Mouse (Mus musculus) kidney, embryonic 16.5 days (tissue): ENCODE results near the gene Hspe1. TPM values are rescaled to one million over a fixed set of nuclear protein-coding genes. Genes with fewer than 3 reads are reported as not detected.
"Not testable (repeated sequence)": the region's sequence is repeated elsewhere in the genome, so short reads cannot be mapped to it uniquely, and the experiment has no call there.

Experiments used
- ATAC-seq: fragments of 200-750 bp; cut with Nextera tagmentation; 2 replicates; pipeline ENCODE4 v1.8.0; 2017; ENCODE audit warnings: moderate TSS enrichment; ENCODE audit not compliant: low FRiP score, low TSS enrichment
- H3K27ac ChIP-seq: fragments of 300-500 bp; sonication (generic); 2 replicates; pipeline ENCODE4 v1.5.1; 2014; ENCODE audit warnings: low read length
- H3K27me3 ChIP-seq: fragments of 300-500 bp; sonication (generic); 2 replicates; pipeline ENCODE4 v1.6.1; 2014; ENCODE audit warnings: low read length, control low read depth, mixed read lengths; ENCODE audit not compliant: insufficient read depth
- H3K36me3 ChIP-seq: fragments of 300-500 bp; sonication (generic); 2 replicates; pipeline ENCODE4 v1.6.1; 2014; ENCODE audit warnings: low read length, control low read depth, mixed read lengths; ENCODE audit not compliant: insufficient read depth
- H3K4me1 ChIP-seq: fragments of 300-500 bp; sonication (generic); 2 replicates; pipeline ENCODE4 v1.6.1; 2014; ENCODE audit warnings: low read length, control low read depth, mixed read lengths; ENCODE audit not compliant: insufficient read depth
- H3K4me2 ChIP-seq: fragments of 300-500 bp; sonication (generic); replicated peaks from 2 replicates; pipeline ENCODE4 v1.6.1; 2014; ENCODE audit warnings: low read depth, low read length
- H3K4me3 ChIP-seq: fragments of 300-500 bp; sonication (generic); 2 replicates; pipeline ENCODE4 v1.5.1; 2014; ENCODE audit warnings: mild to moderate bottlenecking, low read length
- H3K9ac ChIP-seq: fragments of 300-500 bp; sonication (generic); replicated peaks from 2 replicates; pipeline ENCODE4 v1.6.1; 2014; ENCODE audit warnings: low read length
- H3K9me3 ChIP-seq: fragments of 300-500 bp; sonication (generic); 2 replicates; pipeline ENCODE4 v1.6.1; 2016; ENCODE audit warnings: low read length, control low read depth
- WGBS: fragments of 180-500 bp; shearing (Covaris S2); extraction: QIAGEN DNeasy Blood & Tissue Kit; methylation state at CpG from one replicate; pipeline ENCODE4 v1.1.7; 2014; 5-methylcytosine and 5-hydroxymethylcytosine counted together
- polyA plus RNA-seq: library from polyadenylated mRNA; unstranded; fragments of >200 nt; fragmentation: Nextera tagmentation; extraction: Ambion mirVana; gene quantifications from 2 replicates; pipeline ENCODE4 v1.2.1, GENCODE M21; 2015

Hspe1 gene
- polyA plus RNA-seq, 1 experiment from 2014 or later, result 404 TPM

DNA sequence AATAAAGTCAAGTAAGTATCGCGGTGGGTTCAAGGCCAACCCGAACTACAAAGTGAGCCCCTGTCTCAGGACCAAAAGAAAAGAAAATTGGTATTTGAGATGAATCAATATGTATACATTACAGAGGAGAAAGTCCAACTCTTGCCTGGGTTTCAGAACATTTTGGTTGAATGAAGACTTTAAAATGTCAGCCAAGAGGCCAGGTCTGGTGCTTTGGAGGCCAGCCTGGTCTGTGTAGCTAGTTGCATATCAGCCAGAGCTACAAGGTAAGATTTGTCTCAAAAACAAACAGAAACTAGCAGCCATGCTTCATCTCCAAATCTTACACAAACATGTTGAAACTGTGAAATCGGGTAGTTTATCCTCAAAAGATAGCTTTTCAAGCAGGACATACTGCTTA is 34.3 kb upstream of the Hspe1 start:
- no peak for ATAC-seq
- H3K27me3 ChIP-seq, result no peaks in the 10 kb centered on the region
- peak overlapping the region; percentile 79 for H3K4me3 ChIP-seq
- no peak overlapping the region for H3K9ac ChIP-seq
- peaks cover 10% of the 10 kb centered on the region for H3K4me1 ChIP-seq
- H3K9me3 ChIP-seq, result no peaks in the 10 kb centered on the region
- H3K36me3 ChIP-seq, result no peaks in the 10 kb centered on the region
- no peak overlapping the region for H3K27ac ChIP-seq
- WGBS, result 77% methylated on average over 4 of the region's 4 CpGs
- H3K4me2 ChIP-seq, result peak overlapping the region; percentile 63

GRCm38 (mm10) chr1:55055322-55056115 is 32.4 kb upstream of the Hspe1 start:
- H3K4me1 ChIP-seq, result peaks cover 10% of the 10 kb centered on the region
- no peak overlapping the region for H3K4me3 ChIP-seq
- H3K4me2 ChIP-seq, result no peak overlapping the region
- no peaks in the 10 kb centered on the region for H3K36me3 ChIP-seq
- no peak overlapping the region for H3K9ac ChIP-seq
- 81% methylated on average over 5 of the region's 5 CpGs for WGBS
- ATAC-seq, result no peak
- H3K27me3 ChIP-seq, result no peaks in the 10 kb centered on the region
- no peak overlapping the region for H3K27ac ChIP-seq
- H3K9me3 ChIP-seq, result no peaks in the 10 kb centered on the region

DNA sequence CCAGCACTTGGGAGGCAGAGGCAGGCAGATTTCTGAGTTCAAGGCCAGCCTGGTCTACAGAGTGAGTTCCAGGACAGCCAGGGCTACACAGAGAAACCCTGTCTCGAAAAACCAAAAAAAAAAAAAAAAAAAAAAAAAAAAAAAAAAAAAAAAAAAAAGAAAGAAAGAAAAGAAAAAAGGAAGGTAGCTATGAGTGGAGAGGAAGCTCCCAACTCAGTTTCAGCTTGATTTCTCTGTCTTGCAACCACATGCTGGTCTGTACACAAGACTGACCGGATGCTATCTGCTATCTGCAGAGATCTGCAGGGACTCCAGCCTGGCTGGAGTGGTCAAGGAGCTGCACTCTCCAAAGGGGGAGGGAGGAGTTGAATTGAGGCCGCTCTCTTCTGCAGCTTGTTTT is 29.5 kb upstream of the Hspe1 start:
- not testable (repeated sequence) for H3K4me2 ChIP-seq, ATAC-seq, H3K4me3 ChIP-seq, H3K36me3 ChIP-seq, H3K9ac ChIP-seq, H3K27me3 ChIP-seq, H3K4me1 ChIP-seq, H3K27ac ChIP-seq, H3K9me3 ChIP-seq
- 76% methylated on average over 2 of the region's 3 CpGs for WGBS

DNA sequence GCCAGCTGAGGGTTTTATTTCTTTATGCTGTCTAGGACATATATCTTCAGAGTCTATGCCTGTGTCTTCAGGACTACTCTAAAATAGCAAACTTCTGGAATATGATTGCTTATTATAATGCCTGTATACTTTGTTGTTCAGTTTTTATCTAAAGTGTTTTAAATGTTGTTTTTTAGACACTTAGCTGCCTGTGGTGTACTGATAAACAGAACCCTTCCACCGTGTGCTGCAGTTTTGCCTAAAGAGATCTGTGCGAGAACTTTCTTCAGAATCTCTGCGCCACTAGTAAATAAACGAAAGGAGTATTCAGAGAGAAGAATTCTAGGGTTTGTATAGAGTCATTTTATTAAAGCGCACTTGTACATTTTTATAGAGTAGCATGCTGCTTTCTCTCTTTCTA is 26.8 kb upstream of the Hspe1 start:
- WGBS, result 90% methylated on average over 5 of the region's 5 CpGs

GRCm38 (mm10) chr1:55061772-55062171 is 26.2 kb upstream of the Hspe1 start:
- 92% methylated on average over 4 of the region's 4 CpGs for WGBS
- H3K9ac ChIP-seq, result no peak overlapping the region
- H3K4me1 ChIP-seq, result no peaks in the 10 kb centered on the region
- no peak overlapping the region for H3K4me3 ChIP-seq
- 0 out of 2 replicates have a peak, but pooled peaks cover 3% of the 10 kb centered on the region for H3K36me3 ChIP-seq
- H3K9me3 ChIP-seq, result no peaks in the 10 kb centered on the region
- H3K4me2 ChIP-seq, result no peak overlapping the region
- no peaks in the 10 kb centered on the region for H3K27me3 ChIP-seq
- ATAC-seq, result no peak
- no peak overlapping the region for H3K27ac ChIP-seq

More for the DNA sequence above, 26.8 kb upstream of the Hspe1 start:
- Histone ChIP-seq H3K27me3 (no peaks in the 10 kb centered on the region), H3K4me2 (no peak overlapping the region), H3K27ac (no peak overlapping the region), H3K9ac (no peak overlapping the region), H3K4me3 (no peak overlapping the region), H3K36me3 (no peaks in the 10 kb centered on the region), H3K4me1 (no peaks in the 10 kb centered on the region), H3K9me3 (no peaks in the 10 kb centered on the region)
- ATAC-seq, result no peak

DNA sequence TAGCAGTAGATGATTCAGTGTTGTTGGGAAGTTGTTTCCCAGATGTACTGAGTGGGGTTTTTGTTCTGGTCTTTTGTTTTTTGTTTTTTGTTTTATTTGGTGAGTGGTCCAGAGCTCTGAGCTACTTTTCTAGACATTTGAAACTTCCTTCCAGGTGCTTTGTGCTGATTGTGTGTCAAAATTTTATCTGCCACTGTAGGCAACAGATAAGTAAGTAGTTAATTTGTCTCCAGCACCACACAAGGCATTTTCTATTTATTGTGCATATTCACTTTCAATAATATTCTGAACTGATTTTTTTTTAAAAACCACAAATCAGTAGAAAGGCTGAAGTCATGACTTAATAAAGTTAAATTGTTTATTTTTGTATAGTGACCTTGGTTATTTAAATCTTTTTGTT is 15.6 kb upstream of the Hspe1 start:
- not testable (repeated sequence) for H3K36me3 ChIP-seq, H3K27ac ChIP-seq, H3K9me3 ChIP-seq, ATAC-seq, H3K4me3 ChIP-seq, H3K9ac ChIP-seq, H3K27me3 ChIP-seq, H3K4me1 ChIP-seq, H3K4me2 ChIP-seq

DNA sequence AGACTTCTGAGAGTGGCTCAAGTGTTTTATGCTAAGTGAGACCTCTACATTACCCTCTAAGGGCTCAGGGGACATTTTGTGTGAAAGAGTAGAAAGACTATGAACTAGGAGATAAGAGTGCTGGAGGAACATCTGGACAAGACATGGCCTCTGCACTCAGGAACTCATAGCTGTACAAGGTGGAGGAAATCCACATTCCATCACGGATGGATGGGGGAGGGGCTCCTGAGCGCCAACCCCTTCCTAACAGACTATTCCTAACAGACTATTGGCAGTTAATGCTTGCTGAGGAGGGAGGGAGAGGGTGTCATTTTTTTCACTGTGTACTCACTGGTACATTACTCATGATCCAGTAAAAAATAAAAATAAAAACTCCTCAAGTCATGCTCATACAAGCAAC is 13.2 kb upstream of the Hspe1 start:
- no peaks in the 10 kb centered on the region for H3K9me3 ChIP-seq
- H3K27ac ChIP-seq, result no peak overlapping the region
- H3K27me3 ChIP-seq, result no peaks in the 10 kb centered on the region
- H3K4me1 ChIP-seq, result 0 out of 2 replicates have a peak, but pooled peaks cover 3% of the 10 kb centered on the region
- H3K36me3 ChIP-seq, result peaks cover 17% of the 10 kb centered on the region
- H3K4me3 ChIP-seq, result no peak overlapping the region
- no peak overlapping the region for H3K9ac ChIP-seq
- whole genome bisulfite sequencing, result 49% methylated on average over 2 of the region's 2 CpGs
- ATAC-seq, result no peak
- no peak overlapping the region for H3K4me2 ChIP-seq

DNA sequence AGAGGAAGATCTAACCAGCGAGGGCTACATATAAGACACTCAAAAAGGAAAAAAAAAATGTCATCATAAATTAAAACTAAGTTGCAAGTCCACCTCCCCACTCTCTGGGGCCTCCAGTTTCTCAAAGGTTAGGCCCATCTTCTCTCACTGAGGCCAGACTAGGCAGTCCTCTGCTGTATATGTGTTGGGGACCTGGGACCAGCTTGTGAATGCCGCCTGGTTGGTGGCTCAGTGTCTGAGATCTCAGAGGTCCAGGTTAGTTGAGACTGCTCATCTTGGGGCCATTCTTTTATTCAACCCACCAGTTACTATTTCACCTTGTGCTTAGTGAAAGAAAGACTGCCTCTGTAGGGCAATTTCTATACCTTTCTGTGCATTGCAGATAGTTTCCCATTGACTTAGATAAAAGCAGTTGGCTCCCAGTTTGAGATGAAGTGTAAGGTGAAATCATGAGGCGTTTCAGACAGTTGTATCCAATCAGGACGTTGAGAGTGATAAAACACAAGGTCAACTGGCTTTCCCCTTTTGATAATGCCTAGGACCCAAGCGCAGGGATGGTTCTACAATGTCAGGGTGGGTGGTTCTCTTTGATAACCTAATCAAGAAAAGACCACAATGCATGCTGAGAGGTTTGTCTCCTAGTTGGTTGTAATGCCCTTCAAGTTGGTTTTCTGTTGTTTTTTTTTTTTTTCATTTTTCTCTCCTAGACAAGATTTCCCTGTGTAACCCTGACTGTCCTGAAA is 12.1 kb upstream of the Hspe1 start:
- H3K36me3 ChIP-seq, result peaks cover 26% of the 10 kb centered on the region

DNA sequence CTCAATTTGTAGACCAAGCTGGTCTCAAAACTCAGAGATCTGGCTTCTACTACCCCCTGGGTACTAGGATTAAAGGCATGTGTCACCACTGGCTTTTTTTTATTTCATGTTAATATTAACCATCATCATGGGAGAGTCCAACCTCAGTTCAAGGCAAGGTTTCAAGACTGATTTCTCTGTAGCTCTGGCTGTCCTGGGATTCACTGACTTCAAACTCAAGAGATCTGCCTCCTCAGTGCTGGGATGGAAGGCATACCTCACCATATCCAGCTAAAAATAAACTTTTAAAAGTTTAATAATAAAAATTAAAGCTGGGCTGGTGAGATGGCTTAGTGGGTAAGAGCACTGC is 11.6 kb upstream of the Hspe1 start:
- Histone ChIP-seq H3K4me2 (no peak overlapping the region), H3K27ac (no peak overlapping the region), H3K27me3 (no peaks in the 10 kb centered on the region), H3K36me3 (peaks cover 32% of the 10 kb centered on the region), H3K9ac (no peak overlapping the region), H3K4me3 (no peak overlapping the region), H3K9me3 (no peaks in the 10 kb centered on the region), H3K4me1 (0 out of 2 replicates have a peak, but pooled peaks cover 3% of the 10 kb centered on the region)
- ATAC-seq, result no peak

More for the DNA sequence above, 12.1 kb upstream of the Hspe1 start:
- WGBS, result 67% methylated on average over 5 of the region's 5 CpGs
- ATAC-seq, result no peak
- 0 out of 2 replicates have a peak, but pooled peaks cover 3% of the 10 kb centered on the region for H3K4me1 ChIP-seq
- 0 out of 2 replicates have a peak overlapping the region, but pooled peaks have one; percentile 10 for H3K27ac ChIP-seq
- H3K9ac ChIP-seq, result no peak overlapping the region
- H3K4me2 ChIP-seq, result no peak overlapping the region
- no peak overlapping the region for H3K4me3 ChIP-seq
- H3K9me3 ChIP-seq, result no peaks in the 10 kb centered on the region
- no peaks in the 10 kb centered on the region for H3K27me3 ChIP-seq
